Mouse (Mus musculus) kidney, adult 2 months (tissue): ENCODE results near the gene Magi1.

Experiments
- CTCF ChIP-seq: fragments of 200-500 bp; conservative IDR thresholded peaks from 2 replicates; pipeline ENCODE4 v1.5.1; 2011; ENCODE audit warnings: low read depth, mild to moderate bottlenecking, control low read depth, low read length, moderate library complexity, mixed read lengths; ENCODE audit not compliant: insufficient read depth, insufficient read length
- POLR2A ChIP-seq: fragments of 200-500 bp; IDR thresholded peaks from one replicate; pipeline ENCODE4 v1.6.1; 2011; ENCODE audit warnings: low read depth, low read length, control low read depth

DNA sequence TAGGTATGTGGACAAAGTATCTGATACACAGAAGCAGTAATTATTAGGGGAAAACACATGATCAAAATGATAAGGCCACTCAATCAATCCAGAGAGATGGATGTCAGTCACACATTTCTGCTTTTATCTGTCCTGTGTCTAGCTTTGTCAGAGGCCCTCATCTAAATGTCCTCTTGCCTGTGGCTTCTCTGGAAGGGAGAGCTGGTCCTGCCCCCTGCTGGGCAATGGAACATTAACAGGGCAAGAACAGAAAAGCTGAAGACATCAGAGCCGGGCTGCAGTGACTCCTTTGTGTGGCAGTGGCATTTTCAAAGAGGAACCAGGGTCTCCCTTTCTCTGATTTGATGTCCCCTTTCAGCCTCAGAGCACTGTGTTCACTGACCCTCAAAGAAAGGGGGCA lies 229.8 kb downstream of the Magi1 start:
- TF ChIP-seq CTCF (peak; percentile 64), POLR2A (no peak)
